17 mouse cellular contexts compared by ENCODE assay signal in genomic region chr13:32934706-32935381, GRCm38 (mm10). TPM values are rescaled to one million over a fixed set of nuclear protein-coding genes. Genes with fewer than 3 reads are reported as not detected.
DNase-seq lines count a peak whose midpoint lies in the region.
"Had no signal": no experiment of that assay in that cellular context is flagged by ENCODE, and none has a peak within 500 bp of the region (broad histone marks: within the 10 kb centered on the region; RNA-seq: fewer than 3 reads in every experiment).

No protein-coding gene starts in this region.

- H3K79me2 ChIP-seq in macrophage (ENCODE audit: inconsistent target) = no peaks in the 10 kb centered on the region

- no peak overlapping the region for H3K4me3 ChIP-seq in macrophage (ENCODE audit: inconsistent target)
- H3K4me3 ChIP-seq: forebrain, embryonic 12.5 days; intestine, embryonic 15.5 days; liver, embryonic 15.5 days had no signal

- peak overlapping the region; percentile 74 for H3K27ac ChIP-seq in macrophage
- H3K27ac ChIP-seq: forebrain, embryonic 12.5 days; intestine, embryonic 15.5 days; liver, embryonic 15.5 days; stomach, postnatal 0 days had no signal

- DNase-seq in layer of hippocampus, adult 9-11 months = peak; percentile 10
- DNase-seq in layer of hippocampus, adult 9-10 months (ENCODE audit: low spot score) = no peak
- DNase-seq in thymus, postnatal 0 days (ENCODE audit: low spot score) = peak; percentile 23
- no peak for DNase-seq in thymus, postnatal 10 days (ENCODE audit: low spot score in 2 of 2)
- no peak for DNase-seq in cerebellum, postnatal 25 days
- no peak for DNase-seq in adrenal gland, postnatal 14 days
- DNase-seq in layer of hippocampus, postnatal 36 days = no peak
- DNase-seq: cerebellum, adult 9-11 months; kidney, postnatal 4 days had no signal

- no peaks in the 10 kb centered on the region for H3K36me3 ChIP-seq in macrophage (ENCODE audit: inconsistent target)
- H3K36me3 ChIP-seq: forebrain, embryonic 12.5 days; intestine, embryonic 15.5 days; liver, embryonic 15.5 days had no signal

- 0% methylated on average over 1 of the region's 1 CpGs for WGBS in macrophage (ENCODE audit: missing documents)

RNA-seq across cellular contexts. Expression of gene Serpinb6b, which starts 30.2 kb away (rescaled TPM):
- polyA plus RNA-seq in thymus, postnatal 0 days (2015; fragmentation: Nextera tagmentation; extraction: Ambion mirVana) = 15.1 and 16.6 TPM in 2 replicates
- 1 to 10 TPM in 15 of 26 experiments, under 1 TPM in 8, not detected in 3; 0.34 to 4.1 (median 1.2) TPM for total RNA-seq in macrophage (2018; cell fraction: chromatin; rRNA removed)
- total RNA-seq in macrophage (2018; cell fraction: cytosol; rRNA removed) = 1 to 10 TPM; 4.1 to 8.5 (median 6.3) TPM
- total RNA-seq in macrophage (2018; cell fraction: nucleus; rRNA removed) = 1 to 10 TPM in 24 of 26 experiments, under 1 TPM in 2; 0.89 to 7.5 (median 2.3) TPM
- 3.7 to 12.9 TPM (median 6.1 TPM) in 3 replicates for polyA plus RNA-seq in macrophage (2018)
- 26.4 and 27.6 TPM in 2 replicates for total RNA-seq in adrenal gland, postnatal 14 days (2021)
- 1 to 10 TPM in 1 of 2 experiments, under 1 TPM in 1; 0.67 to 2.1 TPM for total RNA-seq in layer of hippocampus, postnatal 36 days (2021)

RNA-seq across cellular contexts. Expression of gene Serpinb1c, which starts 36.8 kb away (rescaled TPM):
- not detected in 2 replicates for polyA plus RNA-seq in thymus, postnatal 0 days (2015; fragmentation: Nextera tagmentation; extraction: Ambion mirVana)
- total RNA-seq in macrophage (2018; cell fraction: chromatin; rRNA removed) = 10 to 100 TPM in 5 of 26 experiments, 1 to 10 TPM in 21; 2.1 to 26.5 (median 8.0) TPM
- 1 to 10 TPM; 2.3 to 8.2 (median 4.0) TPM for total RNA-seq in macrophage (2018; cell fraction: cytosol; rRNA removed)
- 10 to 100 TPM in 5 of 26 experiments, 1 to 10 TPM in 21; 3.9 to 13.8 (median 7.2) TPM for total RNA-seq in macrophage (2018; cell fraction: nucleus; rRNA removed)
- polyA plus RNA-seq in macrophage (2018) = 3.9 to 4.2 TPM (median 4.2 TPM) in 3 replicates
- total RNA-seq in adrenal gland, postnatal 14 days (2021) = not detected in 2 replicates
- under 1 TPM in 1 of 2 experiments, not detected in 1; 0.40 TPM for total RNA-seq in layer of hippocampus, postnatal 36 days (2021)
- polyA plus RNA-seq: embryonic facial prominence, embryonic 11.5 days; forebrain, embryonic 12.5 days; hindbrain, embryonic 11.5 days; intestine, embryonic 15.5 days; liver, embryonic 15.5 days; neural tube, embryonic 11.5 days had no signal

Comparison
In these comparisons a context has a peak if more than half of its experiments do, and no peak if none do; other contexts are left out.
1. DNase-seq: peak in layer of hippocampus, adult 9-11 months (single experiment) and thymus, postnatal 0 days (single experiment); none in layer of hippocampus, adult 9-10 months (single experiment), thymus, postnatal 10 days (0 of 2), cerebellum, postnatal 25 days (0 of 2), adrenal gland, postnatal 14 days (single experiment) and layer of hippocampus, postnatal 36 days (0 of 2).